Mouse (Mus musculus): ENCODE data around the gene Zdhhc11. TPM values are rescaled to one million over a fixed set of nuclear protein-coding genes. Genes with fewer than 3 reads are reported as not detected.
"Not testable (repeated sequence)": the region's sequence is repeated elsewhere in the genome, so short reads cannot be mapped to it uniquely, and the experiment has no call there.

Zdhhc11 gene
- polyA plus RNA-seq, 1 experiment from 2014 or later, result not detected

DNA sequence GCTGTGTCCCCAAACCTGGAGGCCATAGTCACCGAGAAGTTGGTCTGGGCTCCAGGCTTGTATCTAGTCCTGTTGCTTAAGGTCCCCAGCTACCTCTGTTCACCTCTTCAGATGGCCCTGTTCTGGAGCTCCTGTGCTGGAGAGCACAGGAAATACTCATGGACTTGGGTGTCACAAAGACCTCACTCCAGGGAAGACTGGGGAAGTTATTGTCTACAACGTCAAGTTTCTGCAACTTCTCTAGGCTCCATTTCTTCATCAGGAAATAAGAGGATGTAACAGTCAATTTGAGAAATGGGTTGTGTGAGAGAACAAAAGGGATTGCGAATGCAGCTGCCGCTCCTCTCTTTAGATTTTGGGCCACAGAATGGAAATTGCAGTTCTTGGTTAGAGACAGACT lies 32.8 kb downstream of the Zdhhc11 start:
- no peak for ATAC-seq (ENCODE audit: low FRiP score)
- Histone ChIP-seq H3K9ac (no peak overlapping the region), H3K4me2 (replicated peaks) (no peak overlapping the region), H3K27ac (no peak overlapping the region), H3K36me3 (replicated peaks; ENCODE audit: control insufficient read depth, insufficient read depth) (no peaks in the 10 kb centered on the region), H3K9me3 (ENCODE audit: control insufficient read depth, low read length) (no peaks in the 10 kb centered on the region), H3K4me3 (replicated peaks; ENCODE audit: low read length) (no peak overlapping the region), H3K27me3 (ENCODE audit: control insufficient read depth, insufficient read depth, low read length) (no peaks in the 10 kb centered on the region), H3K4me1 (replicated peaks; ENCODE audit: control insufficient read depth, insufficient read depth, low read length) (no peaks in the 10 kb centered on the region)
- 81% methylated on average over 4 of the region's 4 CpGs for WGBS
- no peak for DNase-seq (ENCODE audit: low spot score)

DNA sequence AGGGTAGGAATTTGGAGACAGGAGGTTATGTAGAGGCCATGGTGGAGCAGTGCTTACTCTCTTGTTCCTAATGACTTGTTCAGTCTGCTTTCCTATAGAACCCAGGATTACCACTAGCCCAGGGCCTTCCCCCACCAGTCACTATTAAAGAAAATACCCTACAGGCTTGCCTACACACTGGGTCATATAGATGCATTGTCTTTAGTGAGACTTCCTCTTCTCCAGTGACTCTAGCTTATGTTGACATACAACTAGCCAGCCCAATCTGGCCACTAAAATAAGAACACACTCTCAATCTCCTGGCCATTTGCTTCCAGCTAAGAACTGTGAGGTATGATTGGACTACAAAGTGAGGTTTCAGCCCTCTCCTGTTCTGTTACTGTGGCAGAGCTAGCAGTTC lies 36.9 kb downstream of the Zdhhc11 start:
- Histone ChIP-seq H3K36me3 (replicated peaks; ENCODE audit: control insufficient read depth, insufficient read depth) (no peaks in the 10 kb centered on the region), H3K27me3 (ENCODE audit: control insufficient read depth, insufficient read depth, low read length) (no peaks in the 10 kb centered on the region), H3K4me2 (replicated peaks) (no peak overlapping the region), H3K27ac (no peak overlapping the region), H3K4me3 (replicated peaks; ENCODE audit: low read length) (no peak overlapping the region), H3K4me1 (replicated peaks; ENCODE audit: control insufficient read depth, insufficient read depth, low read length) (no peaks in the 10 kb centered on the region), H3K9me3 (ENCODE audit: control insufficient read depth, low read length) (no peaks in the 10 kb centered on the region), H3K9ac (no peak overlapping the region)
- no peak for ATAC-seq (ENCODE audit: low FRiP score)
- no peak for DNase-seq (ENCODE audit: low spot score)

DNA sequence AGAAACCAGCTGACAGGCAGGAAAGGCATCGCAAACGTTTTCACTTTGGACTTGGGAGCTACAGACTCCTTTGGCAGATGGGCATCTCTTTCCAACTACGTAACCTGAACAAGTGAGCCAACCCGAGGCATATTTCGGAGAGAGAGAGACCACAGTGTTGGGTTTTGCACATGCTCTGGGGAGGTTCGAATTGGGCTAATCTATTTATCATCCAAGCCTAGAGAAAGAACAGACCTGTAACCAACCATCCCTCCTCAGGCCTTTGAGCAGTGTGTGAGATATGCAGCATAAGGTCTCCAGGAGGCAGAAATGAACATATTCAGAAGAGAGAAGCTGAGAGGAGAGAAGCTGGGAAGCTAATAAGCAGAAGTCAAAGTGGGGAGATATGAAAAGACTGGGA lies 37.3 kb downstream of the Zdhhc11 start:
- ATAC-seq (ENCODE audit: low FRiP score) (no peak), DNase-seq (ENCODE audit: low spot score) (no peak)
- Histone ChIP-seq H3K4me2 (replicated peaks) (no peak overlapping the region), H3K27me3 (ENCODE audit: control insufficient read depth, insufficient read depth, low read length) (no peaks in the 10 kb centered on the region), H3K4me3 (replicated peaks; ENCODE audit: low read length) (no peak overlapping the region), H3K9ac (no peak overlapping the region), H3K9me3 (ENCODE audit: control insufficient read depth, low read length) (no peaks in the 10 kb centered on the region), H3K27ac (no peak overlapping the region), H3K36me3 (replicated peaks; ENCODE audit: control insufficient read depth, insufficient read depth) (no peaks in the 10 kb centered on the region), H3K4me1 (replicated peaks; ENCODE audit: control insufficient read depth, insufficient read depth, low read length) (no peaks in the 10 kb centered on the region)
- WGBS, result 83% methylated on average over 6 of the region's 6 CpGs

DNA sequence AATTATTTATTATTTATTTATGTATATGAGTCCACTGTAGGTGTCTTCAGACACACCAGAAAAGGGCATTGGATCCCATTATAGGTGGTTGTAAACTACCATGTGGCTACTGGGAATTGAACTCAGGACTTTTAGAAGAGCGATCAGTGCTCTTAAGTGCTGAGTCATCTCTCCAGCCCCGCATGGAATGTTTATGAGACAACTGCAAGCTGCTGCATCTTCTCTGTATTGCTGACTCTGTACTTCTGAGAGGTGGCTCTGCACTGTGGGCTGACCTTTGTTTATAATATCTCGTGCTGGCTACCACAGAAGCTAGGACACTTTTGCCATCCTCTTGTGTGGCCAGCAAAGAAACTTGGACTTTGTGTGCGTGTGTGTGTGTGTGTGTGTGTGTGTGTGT lies 37.8 kb downstream of the Zdhhc11 start:
- no peaks in the 10 kb centered on the region for H3K36me3 ChIP-seq (replicated peaks; ENCODE audit: control insufficient read depth, insufficient read depth)
- no peak for ATAC-seq (ENCODE audit: low FRiP score)
- no peak overlapping the region for H3K4me3 ChIP-seq (replicated peaks; ENCODE audit: low read length)
- H3K4me1 ChIP-seq (replicated peaks; ENCODE audit: control insufficient read depth, insufficient read depth, low read length), result no peaks in the 10 kb centered on the region
- H3K4me2 ChIP-seq (replicated peaks), result no peak overlapping the region
- no peak overlapping the region for H3K9ac ChIP-seq
- WGBS, result 83% methylated on average over 4 of the region's 4 CpGs
- DNase-seq (ENCODE audit: low spot score), result no peak
- H3K27me3 ChIP-seq (ENCODE audit: control insufficient read depth, insufficient read depth, low read length), result no peaks in the 10 kb centered on the region
- H3K27ac ChIP-seq, result no peak overlapping the region
- no peaks in the 10 kb centered on the region for H3K9me3 ChIP-seq (ENCODE audit: control insufficient read depth, low read length)

DNA sequence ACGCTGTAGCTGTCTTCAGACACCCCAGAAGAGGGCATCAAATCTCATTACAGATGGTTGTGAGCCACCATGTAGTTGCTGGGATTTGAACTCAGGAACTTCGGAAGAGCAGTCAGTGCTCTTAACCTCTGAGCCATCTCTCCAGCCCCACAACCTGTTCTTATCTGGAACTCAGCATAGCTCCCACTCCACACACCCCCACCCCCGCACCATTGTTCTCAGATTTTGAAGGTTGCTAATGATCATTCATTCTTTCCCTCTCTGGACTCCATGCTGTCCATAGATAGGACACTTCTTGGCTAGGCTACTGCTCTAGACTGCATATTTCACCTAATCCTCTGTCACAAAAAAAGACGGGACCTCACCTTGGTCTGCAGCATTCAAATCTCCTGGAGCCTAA lies 43.2 kb downstream of the Zdhhc11 start:
- not testable (repeated sequence) for H3K9ac ChIP-seq; H3K27ac ChIP-seq; ATAC-seq (ENCODE audit: low FRiP score); H3K4me3 ChIP-seq (replicated peaks; ENCODE audit: low read length); H3K27me3 ChIP-seq (ENCODE audit: control insufficient read depth, insufficient read depth, low read length); H3K9me3 ChIP-seq (ENCODE audit: control insufficient read depth, low read length); DNase-seq (ENCODE audit: low spot score); H3K36me3 ChIP-seq (replicated peaks; ENCODE audit: control insufficient read depth, insufficient read depth); H3K4me2 ChIP-seq (replicated peaks)
- WGBS, result 91% methylated on average over 4 of the region's 4 CpGs
- peaks cover 11% of the 10 kb centered on the region for H3K4me1 ChIP-seq (replicated peaks; ENCODE audit: control insufficient read depth, insufficient read depth, low read length)

GRCm38 (mm10) chr13:74008216-74008615 lies 44.6 kb downstream of the Zdhhc11 start:
- H3K4me3 ChIP-seq (replicated peaks; ENCODE audit: low read length), result peak overlapping the region; percentile 55; the same call in 1 of the 2 replicates
- not testable (repeated sequence) for ATAC-seq (ENCODE audit: low FRiP score); H3K27me3 ChIP-seq (ENCODE audit: control insufficient read depth, insufficient read depth, low read length); H3K27ac ChIP-seq; H3K9me3 ChIP-seq (ENCODE audit: control insufficient read depth, low read length); H3K9ac ChIP-seq; H3K36me3 ChIP-seq (replicated peaks; ENCODE audit: control insufficient read depth, insufficient read depth); H3K4me2 ChIP-seq (replicated peaks); DNase-seq (ENCODE audit: low spot score)
- peaks cover 11% of the 10 kb centered on the region for H3K4me1 ChIP-seq (replicated peaks; ENCODE audit: control insufficient read depth, insufficient read depth, low read length)
- 85% methylated on average over 2 of the region's 2 CpGs for WGBS

DNA sequence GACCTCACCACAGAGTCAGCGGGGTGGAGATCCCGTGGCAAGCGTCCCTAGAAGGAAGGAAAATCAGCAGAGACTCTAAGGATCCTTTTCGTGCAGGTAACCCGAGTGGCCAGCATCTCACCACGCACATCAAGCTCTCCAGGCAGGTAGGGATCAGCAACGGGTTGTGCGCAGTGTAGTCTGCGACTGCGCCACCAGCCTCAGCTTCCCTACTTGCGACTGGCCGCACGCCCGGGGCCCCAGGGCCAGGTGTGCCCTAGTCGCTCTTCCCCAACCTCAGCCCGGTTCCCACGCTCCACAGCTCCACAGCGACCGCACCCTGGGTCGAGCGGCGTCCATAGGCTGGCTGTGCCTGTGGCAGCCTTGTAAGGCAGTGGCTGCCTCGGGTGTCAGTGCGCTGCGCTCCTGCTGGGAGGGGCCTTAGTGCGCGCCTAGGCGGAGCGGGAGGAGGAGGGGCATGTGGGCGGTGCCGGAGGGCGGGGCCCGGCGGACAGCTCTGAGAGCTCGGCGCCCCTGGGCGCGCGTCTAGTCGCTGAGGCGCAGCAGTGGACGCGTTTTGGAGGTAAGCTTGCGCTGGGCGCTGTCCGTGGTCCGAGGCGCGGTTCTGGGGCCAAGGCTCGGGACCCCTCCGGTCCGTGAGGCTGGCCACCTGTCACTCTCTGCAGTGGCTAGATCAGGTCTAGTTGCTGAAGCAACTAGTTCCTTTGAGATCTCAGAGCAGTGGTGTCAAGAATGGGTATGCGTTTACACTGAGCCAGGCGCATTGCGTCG lies 45.5 kb downstream of the Zdhhc11 start, which contains the start of gene Tppp:
Gene Tppp (plus strand): TSS at position 460 of the 771 bp plus-strand sequence.
- peaks cover 11% of the 10 kb centered on the region for H3K4me1 ChIP-seq (replicated peaks; ENCODE audit: control insufficient read depth, insufficient read depth, low read length)
- H3K27me3 ChIP-seq (ENCODE audit: control insufficient read depth, insufficient read depth, low read length), result peaks cover 4% of the 10 kb centered on the region; the same call in 1 of the 2 replicates

GRCm38 (mm10) chr13:74009791-74010614 lies 46.4 kb downstream of the Zdhhc11 start:
- Histone ChIP-seq H3K9me3 (ENCODE audit: control insufficient read depth, low read length) (no peaks in the 10 kb centered on the region), H3K27me3 (ENCODE audit: control insufficient read depth, insufficient read depth, low read length) (peaks cover 4% of the 10 kb centered on the region; the same call in 1 of the 2 replicates), H3K4me2 (replicated peaks) (peak overlapping the region; percentile 80), H3K9ac (peak overlapping the region; percentile 59), H3K4me3 (replicated peaks; ENCODE audit: low read length) (peak overlapping the region; percentile 55), H3K27ac (peak overlapping the region; percentile 77), H3K4me1 (replicated peaks; ENCODE audit: control insufficient read depth, insufficient read depth, low read length) (peaks cover 11% of the 10 kb centered on the region), H3K36me3 (replicated peaks; ENCODE audit: control insufficient read depth, insufficient read depth) (no peaks in the 10 kb centered on the region)
- peak; percentile 79 for ATAC-seq (ENCODE audit: low FRiP score)
- under 1% methylated on average over 55 of the region's 55 CpGs for WGBS
- DNase-seq (ENCODE audit: low spot score), result peak; percentile 89

More for the DNA sequence above, 45.5 kb downstream of the Zdhhc11 start, which contains the start of gene Tppp:
- under 1% methylated on average over 49 of the region's 56 CpGs for WGBS
- peak; percentile 83 for DNase-seq (ENCODE audit: low spot score)
- ATAC-seq (ENCODE audit: low FRiP score), result peak; percentile 92
- H3K4me2 ChIP-seq (replicated peaks), result peak within 1 kb of the TSS; percentile 80
- no peaks in the 10 kb centered on the region for H3K9me3 ChIP-seq (ENCODE audit: control insufficient read depth, low read length)
- peak within 1 kb of the TSS; percentile 77 for H3K27ac ChIP-seq
- peak within 1 kb of the TSS; percentile 55 for H3K4me3 ChIP-seq (replicated peaks; ENCODE audit: low read length)
- H3K9ac ChIP-seq, result peak within 1 kb of the TSS; percentile 59
- H3K36me3 ChIP-seq (replicated peaks; ENCODE audit: control insufficient read depth, insufficient read depth), result no peaks in the 10 kb centered on the region

DNA sequence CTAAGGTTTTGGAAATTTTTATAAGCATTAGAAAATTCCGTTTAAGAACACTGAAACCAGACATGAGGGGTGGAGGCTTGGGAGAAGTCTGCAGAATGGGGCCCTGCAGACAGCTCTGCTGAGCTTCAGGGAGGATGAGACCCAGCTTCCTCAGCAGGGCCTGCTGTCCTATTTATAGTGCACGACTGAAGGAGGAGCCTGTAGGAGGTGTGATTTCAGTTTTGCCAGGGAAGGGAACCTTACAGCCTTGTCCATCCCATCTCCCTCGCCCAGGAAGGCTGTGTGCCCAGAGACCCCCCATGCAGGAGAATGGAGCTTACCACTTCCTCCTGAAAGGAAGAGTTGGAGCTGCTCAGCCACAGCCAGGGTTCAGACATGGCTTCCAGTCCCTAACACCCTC lies 47.0 kb downstream of the Zdhhc11 start:
- Histone ChIP-seq H3K4me3 (replicated peaks; ENCODE audit: low read length) (peak overlapping the region; percentile 55), H3K9ac (peak overlapping the region; percentile 59), H3K27ac (peak overlapping the region; percentile 77), H3K4me2 (replicated peaks) (peak overlapping the region; percentile 80), H3K27me3 (ENCODE audit: control insufficient read depth, insufficient read depth, low read length) (peaks cover 4% of the 10 kb centered on the region; the same call in 1 of the 2 replicates), H3K36me3 (replicated peaks; ENCODE audit: control insufficient read depth, insufficient read depth) (no peaks in the 10 kb centered on the region), H3K9me3 (ENCODE audit: control insufficient read depth, low read length) (no peaks in the 10 kb centered on the region), H3K4me1 (replicated peaks; ENCODE audit: control insufficient read depth, insufficient read depth, low read length) (peaks cover 15% of the 10 kb centered on the region)
- 13% methylated on average over 3 of the region's 3 CpGs for WGBS
- ATAC-seq (ENCODE audit: low FRiP score) (peak; percentile 43; the same call in 1 of the 2 replicates), DNase-seq (ENCODE audit: low spot score) (peak; percentile 51)

Measured in hindbrain, embryonic 14.5 days (tissue).